Mouse (Mus musculus) bone marrow, adult 2 months (tissue): ENCODE data around the gene Ubxn1.

Experiments
- CTCF ChIP-seq: fragments of 200-500 bp; IDR thresholded peaks from 2 replicates; pipeline ENCODE4 v1.5.1; 2011; ENCODE audit warnings: low read length, control low read depth; ENCODE audit not compliant: control insufficient read depth, insufficient read depth
- POLR2A ChIP-seq: fragments of 200-500 bp; IDR thresholded peaks from 2 replicates; pipeline ENCODE4 v1.6.1; 2011; ENCODE audit warnings: low read depth, mild to moderate bottlenecking, control low read depth, low read length, borderline replicate concordance; ENCODE audit not compliant: control insufficient read depth

DNA sequence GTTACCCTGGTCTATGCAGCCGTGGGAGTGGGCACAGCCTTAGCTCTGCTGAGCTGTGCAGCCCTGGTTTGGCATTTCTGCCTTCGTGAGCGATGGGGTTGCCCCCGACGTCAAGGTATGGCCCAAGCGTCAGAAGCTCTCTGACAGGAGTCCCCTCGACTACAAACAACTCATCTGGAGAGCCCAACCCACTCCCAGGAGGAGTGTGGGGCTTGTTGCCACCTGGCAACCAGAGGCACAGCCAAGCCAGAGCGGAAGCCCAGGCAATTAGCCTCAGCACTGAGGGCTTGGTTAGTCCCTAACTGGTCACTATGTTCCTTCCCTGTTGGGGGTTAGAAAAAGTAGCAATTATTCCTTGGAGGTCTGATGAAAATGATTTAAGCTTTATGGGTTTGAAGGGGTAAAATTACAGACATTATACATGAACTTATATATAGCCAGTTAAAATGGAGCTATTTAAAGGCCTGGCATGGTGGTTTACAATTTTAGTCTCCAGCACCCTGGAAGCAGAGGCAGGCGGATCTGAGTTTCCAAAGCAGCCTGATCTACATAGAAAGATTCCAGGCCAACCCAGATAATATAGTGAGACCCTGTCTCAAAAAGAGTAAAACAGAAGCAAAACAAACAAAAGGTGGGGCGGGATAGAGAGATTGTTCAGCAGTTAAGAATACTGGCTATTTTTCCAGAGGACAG is 18.9 kb upstream of the Ubxn1 start:
- TF ChIP-seq POLR2A (no peak), CTCF (no peak)
